Mouse (Mus musculus): ENCODE measurements around the gene Stk4. TPM values are rescaled to one million over a fixed set of nuclear protein-coding genes. Genes with fewer than 3 reads are reported as not detected.

The Stk4 gene
- polyA plus RNA-seq, 1 experiment from 2014 or later: 25.4 TPM

- Histone ChIP-seq H3K27me3 (no peaks in the 10 kb centered on the region), H3K27ac (no peak overlapping the region), H3K36me3 (peaks cover 57% of the 10 kb centered on the region), H3K9ac (no peak overlapping the region), H3K4me2 (replicated peaks) (no peak overlapping the region), H3K4me1 (no peaks in the 10 kb centered on the region), H3K4me3 (no peak overlapping the region), H3K9me3 (no peaks in the 10 kb centered on the region)
- ATAC-seq (ENCODE audit: insufficient number of reproducible peaks, insufficient read depth, low FRiP score, low TSS enrichment): no peak
- 93% methylated on average over 10 of the region's 10 CpGs for WGBS
These were observed 11.5 kb downstream of the Stk4 start for GRCm38 (mm10) chr2:164081577-164081976.

GRCm38 (mm10) chr2:164082175-164082574 is 12.1 kb downstream of the Stk4 start:
- WGBS: 87% methylated on average over 10 of the region's 10 CpGs
- Histone ChIP-seq H3K36me3 (peaks cover 63% of the 10 kb centered on the region), H3K27ac (no peak overlapping the region), H3K9me3 (no peaks in the 10 kb centered on the region), H3K4me3 (no peak overlapping the region), H3K4me1 (no peaks in the 10 kb centered on the region), H3K27me3 (no peaks in the 10 kb centered on the region), H3K4me2 (replicated peaks) (no peak overlapping the region), H3K9ac (no peak overlapping the region)
- no peak for ATAC-seq (ENCODE audit: insufficient number of reproducible peaks, insufficient read depth, low FRiP score, low TSS enrichment)

DNA sequence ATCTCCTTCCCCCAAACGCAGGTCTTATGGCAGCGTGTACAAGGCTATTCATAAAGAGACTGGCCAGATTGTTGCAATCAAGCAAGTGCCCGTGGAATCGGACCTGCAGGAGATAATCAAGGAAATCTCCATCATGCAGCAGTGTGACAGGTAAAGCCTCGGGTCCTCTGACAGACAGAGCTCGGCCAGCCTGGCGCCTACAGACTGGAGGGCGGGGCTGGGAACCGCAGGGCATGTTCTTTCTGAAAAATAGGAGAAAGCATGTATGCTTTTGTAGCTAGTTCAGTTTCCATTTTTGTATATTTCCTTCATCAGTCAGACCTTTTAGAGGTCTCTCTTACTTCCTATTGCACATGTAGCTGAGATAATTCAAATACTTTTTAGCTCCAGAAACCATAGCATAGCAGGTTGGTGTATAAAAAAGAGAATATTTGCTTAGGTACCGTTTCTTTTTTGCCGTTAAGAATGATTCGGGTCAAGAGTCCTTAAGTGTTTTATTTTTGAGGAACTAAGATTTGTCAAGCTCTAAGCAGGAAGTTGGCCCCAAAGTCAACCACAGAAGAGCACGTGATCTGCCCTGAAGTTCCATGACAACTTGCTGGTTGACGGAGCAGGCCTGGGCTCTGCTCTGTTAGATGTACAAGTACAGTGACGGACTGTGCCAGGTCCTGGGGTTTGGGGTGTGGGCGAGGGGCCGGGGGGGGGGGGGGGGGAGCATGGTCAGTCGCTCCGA is 13.7 kb downstream of the Stk4 start:
- H3K27me3 ChIP-seq: no peaks in the 10 kb centered on the region
- 89% methylated on average over 19 of the region's 19 CpGs for WGBS
- H3K27ac ChIP-seq: no peak overlapping the region
- no peak overlapping the region for H3K4me2 ChIP-seq (replicated peaks)
- no peak overlapping the region for H3K9ac ChIP-seq
- H3K4me3 ChIP-seq: no peak overlapping the region
- no peaks in the 10 kb centered on the region for H3K9me3 ChIP-seq
- peaks cover 71% of the 10 kb centered on the region for H3K36me3 ChIP-seq
- H3K4me1 ChIP-seq: no peaks in the 10 kb centered on the region
- ATAC-seq (ENCODE audit: insufficient number of reproducible peaks, insufficient read depth, low FRiP score, low TSS enrichment): no peak

GRCm38 (mm10) chr2:164084342-164084700 is 14.2 kb downstream of the Stk4 start:
- H3K4me2 ChIP-seq (replicated peaks): no peak overlapping the region
- no peak for ATAC-seq (ENCODE audit: insufficient number of reproducible peaks, insufficient read depth, low FRiP score, low TSS enrichment)
- WGBS: 91% methylated on average over 7 of the region's 7 CpGs

GRCm38 (mm10) chr2:164087416-164088017 is 17.4 kb downstream of the Stk4 start:
- peaks cover 62% of the 10 kb centered on the region for H3K36me3 ChIP-seq
- no peak overlapping the region for H3K4me2 ChIP-seq (replicated peaks)
- no peaks in the 10 kb centered on the region for H3K4me1 ChIP-seq
- 86% methylated on average over 6 of the region's 6 CpGs for WGBS
- no peak overlapping the region for H3K9ac ChIP-seq
- H3K27me3 ChIP-seq: no peaks in the 10 kb centered on the region
- H3K9me3 ChIP-seq: no peaks in the 10 kb centered on the region
- no peak for ATAC-seq (ENCODE audit: insufficient number of reproducible peaks, insufficient read depth, low FRiP score, low TSS enrichment)
- H3K4me3 ChIP-seq: no peak overlapping the region
- no peak overlapping the region for H3K27ac ChIP-seq

More at GRCm38 (mm10) chr2:164084342-164084700, 14.2 kb downstream of the Stk4 start:
- Histone ChIP-seq H3K36me3 (peaks cover 76% of the 10 kb centered on the region), H3K27me3 (no peaks in the 10 kb centered on the region), H3K9ac (no peak overlapping the region), H3K27ac (no peak overlapping the region), H3K4me1 (no peaks in the 10 kb centered on the region), H3K9me3 (no peaks in the 10 kb centered on the region), H3K4me3 (no peak overlapping the region)

DNA sequence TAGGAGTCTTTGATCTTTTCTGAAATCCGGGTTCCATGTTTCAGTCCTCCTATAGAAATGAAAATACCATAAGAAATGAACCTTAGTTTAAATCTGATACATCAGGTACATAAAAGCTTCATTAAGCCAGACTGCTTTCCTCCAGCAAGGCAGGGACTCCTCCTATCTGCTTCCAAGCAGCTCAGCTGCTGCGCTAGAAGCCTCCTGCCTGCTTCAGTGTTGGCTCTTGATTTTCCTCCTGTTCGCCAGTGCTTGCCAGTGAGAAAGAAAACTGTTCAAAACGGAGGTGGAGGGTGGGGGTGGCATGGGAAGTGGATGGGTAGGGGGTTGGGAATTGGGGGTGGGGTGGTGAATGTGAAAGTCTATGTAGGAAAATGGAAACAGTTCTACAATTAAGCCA is 19.4 kb downstream of the Stk4 start:
- H3K27ac ChIP-seq: no peak overlapping the region
- no peak overlapping the region for H3K4me3 ChIP-seq
- H3K9ac ChIP-seq: no peak overlapping the region
- ATAC-seq (ENCODE audit: insufficient number of reproducible peaks, insufficient read depth, low FRiP score, low TSS enrichment): no peak
- no peaks in the 10 kb centered on the region for H3K9me3 ChIP-seq
- peaks cover 46% of the 10 kb centered on the region for H3K36me3 ChIP-seq
- no peaks in the 10 kb centered on the region for H3K4me1 ChIP-seq
- H3K4me2 ChIP-seq (replicated peaks): no peak overlapping the region
- WGBS: 87% methylated on average over 4 of the region's 4 CpGs
- no peaks in the 10 kb centered on the region for H3K27me3 ChIP-seq

DNA sequence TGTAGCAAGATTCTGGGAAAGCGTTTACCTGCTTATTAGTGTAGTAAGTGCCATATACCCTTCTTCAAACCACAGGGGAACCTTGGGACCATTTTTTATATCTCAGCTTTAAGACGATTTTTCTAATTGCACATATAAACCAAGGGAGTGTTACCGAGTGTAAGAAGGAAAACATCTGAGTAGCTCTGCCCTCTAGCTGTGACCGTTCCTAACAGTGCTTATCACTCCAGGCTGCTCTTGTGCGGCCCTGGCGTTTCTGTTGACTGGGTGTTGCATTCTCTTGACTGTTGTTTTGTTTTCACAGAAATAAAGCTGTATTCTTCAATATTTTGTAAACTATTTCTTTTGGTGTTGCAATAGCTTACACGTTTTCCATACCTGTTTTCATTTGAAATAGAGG is 24.0 kb downstream of the Stk4 start:
- no peaks in the 10 kb centered on the region for H3K27me3 ChIP-seq
- no peak overlapping the region for H3K27ac ChIP-seq
- ATAC-seq (ENCODE audit: insufficient number of reproducible peaks, insufficient read depth, low FRiP score, low TSS enrichment): no peak
- H3K4me3 ChIP-seq: no peak overlapping the region
- 85% methylated on average over 7 of the region's 7 CpGs for WGBS
- H3K4me2 ChIP-seq (replicated peaks): no peak overlapping the region
- peaks cover 43% of the 10 kb centered on the region for H3K36me3 ChIP-seq
- H3K9ac ChIP-seq: no peak overlapping the region
- H3K9me3 ChIP-seq: no peaks in the 10 kb centered on the region
- H3K4me1 ChIP-seq: no peaks in the 10 kb centered on the region

GRCm38 (mm10) chr2:164098603-164099250 is 28.6 kb downstream of the Stk4 start:
- Histone ChIP-seq H3K27me3 (no peaks in the 10 kb centered on the region), H3K4me2 (replicated peaks) (no peak overlapping the region), H3K9ac (no peak overlapping the region), H3K36me3 (peaks cover 57% of the 10 kb centered on the region), H3K4me1 (no peaks in the 10 kb centered on the region), H3K4me3 (no peak overlapping the region), H3K9me3 (no peaks in the 10 kb centered on the region), H3K27ac (no peak overlapping the region)
- no peak for ATAC-seq (ENCODE audit: insufficient number of reproducible peaks, insufficient read depth, low FRiP score, low TSS enrichment)
- 90% methylated on average over 11 of the region's 11 CpGs for WGBS

DNA sequence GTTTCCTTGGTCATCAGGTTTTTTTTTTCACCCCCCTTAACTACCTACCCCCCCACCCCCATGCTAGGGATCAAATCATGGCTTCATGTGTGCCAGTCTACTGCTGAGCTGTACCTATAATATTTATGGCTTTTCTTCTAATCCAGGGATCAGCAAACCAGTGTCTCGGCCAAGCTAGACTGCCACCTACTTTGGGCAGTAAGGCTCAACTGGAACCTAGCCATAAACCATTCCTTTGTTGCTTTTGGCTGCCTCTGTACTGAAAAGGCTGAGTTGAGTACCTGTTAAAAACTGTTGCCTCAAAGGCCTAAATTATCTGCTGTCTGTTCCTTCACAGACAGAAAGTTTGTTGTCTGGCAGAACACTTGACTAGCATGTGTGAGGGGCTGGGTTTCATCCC is 31.8 kb downstream of the Stk4 start:
- 88% methylated on average over 1 of the region's 1 CpGs for WGBS
- peaks cover 46% of the 10 kb centered on the region for H3K36me3 ChIP-seq

DNA sequence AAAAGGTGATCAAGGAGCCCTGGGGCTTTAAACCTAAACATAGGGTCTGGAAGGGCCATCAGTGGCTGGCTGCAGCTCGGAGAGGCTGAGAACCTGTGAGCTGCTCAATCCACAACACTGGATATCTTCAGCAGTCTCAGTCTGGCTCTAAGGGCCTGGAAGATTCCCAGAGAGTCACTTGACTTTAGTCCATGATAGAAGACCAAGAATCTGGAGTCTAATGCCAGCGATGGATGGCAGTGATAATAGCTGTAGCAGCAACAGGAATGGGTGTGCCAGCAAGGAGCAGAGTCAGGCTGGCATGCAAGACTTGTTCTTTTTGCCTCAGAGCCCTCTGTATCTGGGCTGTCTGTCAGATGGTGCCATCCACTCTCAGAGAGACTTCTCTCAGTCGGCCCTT is 32.2 kb downstream of the Stk4 start:
- 90% methylated on average over 3 of the region's 3 CpGs for WGBS
- H3K36me3 ChIP-seq: peaks cover 49% of the 10 kb centered on the region

More for the DNA sequence above, 31.8 kb downstream of the Stk4 start:
- Histone ChIP-seq H3K27ac (no peak overlapping the region), H3K4me1 (no peaks in the 10 kb centered on the region), H3K9me3 (no peaks in the 10 kb centered on the region), H3K27me3 (no peaks in the 10 kb centered on the region), H3K9ac (no peak overlapping the region), H3K4me3 (no peak overlapping the region), H3K4me2 (replicated peaks) (no peak overlapping the region)
- no peak for ATAC-seq (ENCODE audit: insufficient number of reproducible peaks, insufficient read depth, low FRiP score, low TSS enrichment)

GRCm38 (mm10) chr2:164103501-164103900 is 33.4 kb downstream of the Stk4 start:
- 0 out of 2 replicates have a peak, but pooled peaks cover 3% of the 10 kb centered on the region for H3K4me1 ChIP-seq
- no peak overlapping the region for H3K4me3 ChIP-seq
- H3K9ac ChIP-seq: no peak overlapping the region
- no peak overlapping the region for H3K27ac ChIP-seq
- no peaks in the 10 kb centered on the region for H3K27me3 ChIP-seq
- ATAC-seq (ENCODE audit: insufficient number of reproducible peaks, insufficient read depth, low FRiP score, low TSS enrichment): no peak
- peaks cover 41% of the 10 kb centered on the region for H3K36me3 ChIP-seq
- H3K4me2 ChIP-seq (replicated peaks): no peak overlapping the region
- no peaks in the 10 kb centered on the region for H3K9me3 ChIP-seq
- 30% methylated on average over 4 of the region's 4 CpGs for WGBS

More for the DNA sequence above, 32.2 kb downstream of the Stk4 start:
- no peaks in the 10 kb centered on the region for H3K9me3 ChIP-seq
- H3K4me3 ChIP-seq: no peak overlapping the region
- H3K27ac ChIP-seq: no peak overlapping the region
- no peak for ATAC-seq (ENCODE audit: insufficient number of reproducible peaks, insufficient read depth, low FRiP score, low TSS enrichment)
- no peaks in the 10 kb centered on the region for H3K4me1 ChIP-seq
- H3K9ac ChIP-seq: no peak overlapping the region
- no peak overlapping the region for H3K4me2 ChIP-seq (replicated peaks)
- no peaks in the 10 kb centered on the region for H3K27me3 ChIP-seq
